Mouse (Mus musculus) forebrain, embryonic 10.5 days (tissue): ENCODE results near the gene Gm21083. TPM values are rescaled to one million over a fixed set of nuclear protein-coding genes. Genes with fewer than 3 reads are reported as not detected.
"Not testable (repeated sequence)": the region's sequence is repeated elsewhere in the genome, so short reads cannot be mapped to it uniquely, and the experiment has no call there.

Experiments used
- DNase-seq: peaks from one replicate; pipeline ENCODE4 v3.0.0-alpha.2; 2017; ENCODE audit warnings: low spot score; ENCODE audit errors: extremely low spot score
- H3K27ac ChIP-seq: fragments of 300-500 bp; sonication (generic); 2 replicates; pipeline ENCODE4 v1.5.1; 2016; ENCODE audit warnings: mild to moderate bottlenecking
- H3K27me3 ChIP-seq: fragments of 300-500 bp; sonication (generic); 2 replicates; pipeline ENCODE4 v1.6.1; 2016; ENCODE audit warnings: mild to moderate bottlenecking; ENCODE audit not compliant: poor library complexity, severe bottlenecking
- H3K36me3 ChIP-seq: fragments of 300-500 bp; sonication (generic); replicated peaks from 2 replicates; pipeline ENCODE4 v1.6.1; 2016; ENCODE audit warnings: mild to moderate bottlenecking, moderate library complexity
- H3K4me1 ChIP-seq: fragments of 300-500 bp; sonication (generic); 2 replicates; pipeline ENCODE4 v1.6.1; 2016
- H3K4me3 ChIP-seq: fragments of 300-500 bp; sonication (generic); 2 replicates; pipeline ENCODE4 v1.5.1; 2016; ENCODE audit warnings: mild to moderate bottlenecking, moderate library complexity
- H3K9me3 ChIP-seq: fragments of 300-500 bp; sonication (generic); 2 replicates; pipeline ENCODE4 v1.6.1; 2016; ENCODE audit warnings: mild to moderate bottlenecking, moderate library complexity
- WGBS: fragments of 180-500 bp; shearing (Covaris S2); methylation state at CpG from one replicate; pipeline ENCODE4 v1.1.7; 2016; 5-methylcytosine and 5-hydroxymethylcytosine counted together
- polyA plus RNA-seq: library from polyadenylated mRNA; unstranded; fragments of >200 nt; fragmentation: Nextera tagmentation; extraction: Ambion mirVana; gene quantifications from 2 replicates; pipeline ENCODE4 v1.2.1, GENCODE M21; 2016

The Gm21083 gene
- not detected in 2 replicates for polyA plus RNA-seq

DNA sequence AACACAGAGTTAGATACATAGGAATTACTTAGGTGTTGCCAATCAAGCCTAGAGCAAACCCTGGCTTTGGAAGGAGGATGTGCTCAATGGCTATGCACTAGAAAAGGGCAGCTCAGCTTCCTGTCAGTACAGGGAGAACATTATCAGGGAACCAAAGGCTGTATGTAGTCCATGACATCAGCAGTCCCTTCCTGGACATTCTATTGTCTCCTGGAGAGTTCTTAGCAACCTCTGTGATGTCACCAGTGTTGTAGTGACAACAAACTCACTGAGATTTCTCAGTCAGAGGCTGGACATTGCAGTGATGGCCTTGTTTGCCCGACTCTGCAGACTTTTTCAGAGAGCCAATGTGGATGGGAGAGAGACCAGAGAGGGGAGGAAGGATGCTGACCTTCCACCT is at the start of gene Gm21083:
TSS of gene Gm21083 (plus strand) at position 301 of the 400 bp plus-strand sequence.
- H3K27ac ChIP-seq, H3K27me3 ChIP-seq, H3K4me3 ChIP-seq, H3K4me1 ChIP-seq, H3K36me3 ChIP-seq, DNase-seq: not testable (repeated sequence)
- WGBS = 57% methylated on average over 1 of the region's 1 CpGs
- peaks cover 34% of the 10 kb centered on the region for H3K9me3 ChIP-seq

DNA sequence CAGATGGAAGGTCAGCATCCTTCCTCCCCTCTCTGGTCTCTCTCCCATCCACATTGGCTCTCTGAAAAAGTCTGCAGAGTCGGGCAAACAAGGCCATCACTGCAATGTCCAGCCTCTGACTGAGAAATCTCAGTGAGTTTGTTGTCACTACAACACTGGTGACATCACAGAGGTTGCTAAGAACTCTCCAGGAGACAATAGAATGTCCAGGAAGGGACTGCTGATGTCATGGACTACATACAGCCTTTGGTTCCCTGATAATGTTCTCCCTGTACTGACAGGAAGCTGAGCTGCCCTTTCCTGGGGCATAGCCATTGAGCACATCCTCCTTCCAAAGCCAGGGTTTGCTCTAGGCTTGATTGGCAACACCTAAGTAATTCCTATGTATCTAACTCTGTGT is 48.0 kb upstream of the Gm21083 start, which contains the start of gene Gm21190:
TSS of gene Gm21190 (minus strand) at position 101 of the 400 bp plus-strand sequence.
- H3K4me3 ChIP-seq, H3K27ac ChIP-seq, H3K4me1 ChIP-seq, H3K36me3 ChIP-seq, H3K27me3 ChIP-seq, DNase-seq: not testable (repeated sequence)
- WGBS = 88% methylated on average over 1 of the region's 1 CpGs
- peaks cover 48% of the 10 kb centered on the region for H3K9me3 ChIP-seq

GRCm38 (mm10) chr5:15548642-15549041 is 28.5 kb upstream of the Gm21083 start:
- WGBS = 80% methylated on average over 6 of the region's 6 CpGs
- H3K36me3 ChIP-seq, DNase-seq, H3K27ac ChIP-seq, H3K4me3 ChIP-seq, H3K27me3 ChIP-seq, H3K4me1 ChIP-seq: not testable (repeated sequence)
- peaks cover 30% of the 10 kb centered on the region for H3K9me3 ChIP-seq

DNA sequence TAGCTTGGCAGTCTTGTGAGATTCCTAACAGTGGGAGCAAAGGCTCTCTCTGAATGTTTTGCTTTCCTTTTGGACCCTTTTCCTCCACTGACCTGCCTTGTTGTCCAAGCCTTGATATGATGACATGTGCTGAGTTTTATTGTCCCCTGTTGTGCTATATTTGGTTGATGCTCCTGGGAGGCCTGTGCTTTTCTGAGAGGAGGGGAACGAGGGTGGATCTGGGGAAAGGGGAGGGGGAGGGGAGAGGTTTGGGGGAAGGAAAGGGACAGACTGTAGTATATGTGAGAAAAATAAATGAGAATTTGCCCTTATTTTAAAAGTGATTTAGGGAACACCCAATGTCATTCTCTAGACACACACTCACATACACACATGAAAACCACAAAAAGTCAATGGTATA is 28.0 kb upstream of the Gm21083 start:
- H3K9me3 ChIP-seq = peaks cover 31% of the 10 kb centered on the region
- not testable (repeated sequence) for H3K4me3 ChIP-seq, H3K27ac ChIP-seq, H3K4me1 ChIP-seq, H3K36me3 ChIP-seq, H3K27me3 ChIP-seq
- peak; percentile 21 for DNase-seq
- 43% methylated on average over 1 of the region's 1 CpGs for WGBS

GRCm38 (mm10) chr5:15549606-15550005 is 27.5 kb upstream of the Gm21083 start:
- not testable (repeated sequence) for H3K27me3 ChIP-seq, DNase-seq, H3K27ac ChIP-seq, H3K4me3 ChIP-seq, H3K36me3 ChIP-seq, H3K4me1 ChIP-seq
- H3K9me3 ChIP-seq = peaks cover 32% of the 10 kb centered on the region
- 19% methylated on average over 3 of the region's 3 CpGs for WGBS

DNA sequence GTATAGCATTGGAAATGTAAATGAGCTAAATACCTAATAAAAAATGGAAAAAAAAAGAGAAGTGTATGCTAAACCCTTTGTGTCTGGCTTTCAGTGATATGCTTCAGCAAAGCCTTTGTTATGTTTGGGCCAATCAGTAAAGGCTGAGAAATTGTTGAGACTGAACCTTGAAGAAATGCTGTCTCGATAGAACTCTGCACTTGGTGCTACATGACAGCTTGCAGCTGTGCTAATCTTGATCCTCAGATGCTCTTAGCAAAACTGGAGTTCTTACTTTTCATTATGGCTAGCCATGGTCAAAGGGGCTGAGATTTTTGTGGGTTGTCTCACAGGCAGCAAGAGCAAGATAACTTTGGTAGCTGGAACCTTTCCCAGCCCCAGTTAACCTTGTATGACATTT is 18.5 kb upstream of the Gm21083 start:
- WGBS = 78% methylated on average over 1 of the region's 1 CpGs
- H3K9me3 ChIP-seq = peaks cover 45% of the 10 kb centered on the region
- DNase-seq = not testable (repeated sequence)

GRCm38 (mm10) chr5:15561425-15562264 is 15.5 kb upstream of the Gm21083 start:
- DNase-seq, H3K4me1 ChIP-seq, H3K27ac ChIP-seq, H3K27me3 ChIP-seq, H3K36me3 ChIP-seq, H3K4me3 ChIP-seq: not testable (repeated sequence)
- H3K9me3 ChIP-seq = peaks cover 34% of the 10 kb centered on the region
- 86% methylated on average over 3 of the region's 3 CpGs for WGBS

More for the DNA sequence above, 18.5 kb upstream of the Gm21083 start:
- not testable (repeated sequence) for H3K4me3 ChIP-seq, H3K36me3 ChIP-seq, H3K4me1 ChIP-seq, H3K27me3 ChIP-seq, H3K27ac ChIP-seq

DNA sequence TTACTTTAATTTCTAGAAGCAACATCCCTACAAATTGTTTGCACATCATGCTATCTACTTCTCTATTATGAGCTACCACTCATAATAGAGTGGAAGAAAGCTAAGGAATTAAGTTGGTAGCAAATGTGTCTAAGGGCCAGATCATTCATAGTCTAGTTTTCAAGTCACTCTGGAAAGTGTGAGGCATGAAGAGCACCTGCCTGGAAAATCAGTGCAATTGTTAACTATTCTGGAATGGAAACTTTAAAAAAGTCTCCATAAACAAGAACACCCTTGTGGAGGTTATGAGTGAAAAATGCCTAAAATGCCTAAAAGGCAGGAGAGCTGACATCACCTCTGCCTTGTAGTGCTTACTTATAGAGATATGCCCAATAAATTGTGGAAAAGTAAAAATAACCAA is 3.4 kb upstream of the Gm21083 start:
- H3K36me3 ChIP-seq, DNase-seq, H3K4me1 ChIP-seq, H3K27ac ChIP-seq, H3K27me3 ChIP-seq, H3K4me3 ChIP-seq: not testable (repeated sequence)
- H3K9me3 ChIP-seq = peaks cover 30% of the 10 kb centered on the region

GRCm38 (mm10) chr5:15586351-15586750 is 9.2 kb downstream of the Gm21083 start:
- H3K36me3 ChIP-seq, DNase-seq, H3K27me3 ChIP-seq, H3K4me3 ChIP-seq, H3K4me1 ChIP-seq, H3K27ac ChIP-seq: not testable (repeated sequence)
- peaks cover 22% of the 10 kb centered on the region for H3K9me3 ChIP-seq

- not testable (repeated sequence) for DNase-seq, H3K36me3 ChIP-seq, H3K4me3 ChIP-seq, H3K27ac ChIP-seq, H3K4me1 ChIP-seq, H3K27me3 ChIP-seq
- 37% methylated on average over 6 of the region's 6 CpGs for WGBS
- H3K9me3 ChIP-seq = peaks cover 17% of the 10 kb centered on the region
Observed at GRCm38 (mm10) chr5:15588291-15588690, 11.2 kb downstream of the Gm21083 start.

DNA sequence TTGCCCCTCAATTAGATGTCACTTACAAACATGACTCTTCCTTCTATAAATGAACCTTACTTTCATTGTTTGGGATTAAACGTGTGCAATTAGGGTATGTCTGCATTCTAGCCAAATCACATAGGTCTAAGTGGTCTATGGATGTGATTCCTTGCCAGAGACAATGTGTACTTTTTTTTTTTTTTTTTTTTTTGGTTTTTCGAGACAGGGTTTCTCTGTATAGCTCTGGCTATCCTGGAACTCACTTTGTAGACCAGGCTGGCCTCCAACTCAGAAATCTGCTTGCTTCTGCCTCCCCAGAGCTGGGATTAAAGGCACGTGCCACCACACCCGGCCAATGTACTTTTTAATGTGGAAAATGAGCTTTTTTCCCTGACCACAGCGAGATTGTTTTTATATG is 13.5 kb downstream of the Gm21083 start:
- H3K4me3 ChIP-seq, H3K4me1 ChIP-seq, H3K36me3 ChIP-seq, H3K27me3 ChIP-seq, DNase-seq, H3K27ac ChIP-seq: not testable (repeated sequence)
- peaks cover 21% of the 10 kb centered on the region for H3K9me3 ChIP-seq
- WGBS = 65% methylated on average over 5 of the region's 5 CpGs

- not testable (repeated sequence) for H3K27ac ChIP-seq, H3K27me3 ChIP-seq, DNase-seq, H3K36me3 ChIP-seq, H3K4me3 ChIP-seq, H3K4me1 ChIP-seq
- WGBS = 84% methylated on average over 2 of the region's 2 CpGs
- peaks cover 21% of the 10 kb centered on the region; the same call in 1 of the 2 replicates for H3K9me3 ChIP-seq
Observed at GRCm38 (mm10) chr5:15591577-15591976, 14.4 kb downstream of the Gm21083 start.

DNA sequence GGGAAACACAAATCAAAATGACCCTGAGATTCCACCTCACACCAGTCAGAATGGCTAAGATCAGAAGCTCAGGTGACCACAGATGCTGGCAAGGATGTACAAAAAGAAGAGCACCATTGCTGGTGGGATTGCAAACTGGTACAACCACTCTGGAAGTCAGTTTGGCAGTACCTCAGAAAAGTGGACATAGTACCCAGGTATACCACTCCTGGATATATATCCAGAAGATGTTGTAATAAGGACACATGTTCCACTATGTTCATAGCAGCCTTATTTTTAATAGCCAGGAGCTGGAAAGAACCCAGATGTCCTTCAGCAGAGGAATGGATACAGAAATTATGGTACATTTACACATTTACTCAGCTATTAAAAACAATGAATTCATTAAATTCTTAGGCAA is 21.7 kb downstream of the Gm21083 start:
- H3K4me3 ChIP-seq, H3K4me1 ChIP-seq, H3K36me3 ChIP-seq, DNase-seq, H3K27me3 ChIP-seq, H3K27ac ChIP-seq: not testable (repeated sequence)
- H3K9me3 ChIP-seq = peaks cover 57% of the 10 kb centered on the region
